Mouse (Mus musculus): ENCODE measurements around the gene Nrl. TPM values are rescaled to one million over a fixed set of nuclear protein-coding genes. Genes with fewer than 3 reads are reported as not detected.

Gene Nrl
- polyA plus RNA-seq (2015; fragmentation: Nextera tagmentation; extraction: Ambion mirVana), result not detected in 2 replicates

DNA sequence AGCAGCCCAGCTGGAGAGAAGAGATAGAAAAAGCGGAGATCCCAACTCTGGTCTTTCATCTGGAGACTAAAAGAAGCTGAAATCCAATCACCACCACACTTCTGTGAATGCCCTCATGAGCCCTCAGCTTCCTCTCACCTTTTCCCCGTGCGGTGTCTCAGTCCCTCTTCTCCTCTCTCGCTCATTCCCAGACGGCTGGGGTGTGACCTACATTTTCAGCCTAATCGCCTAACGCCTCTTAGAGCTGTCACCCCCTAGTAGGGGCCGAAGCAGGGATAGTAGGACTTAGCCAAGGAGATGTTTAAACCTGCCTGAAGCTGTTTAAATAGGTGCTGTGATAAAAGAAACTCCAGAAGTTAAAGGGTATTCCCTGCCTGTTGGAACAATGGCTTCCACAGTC, at the start of gene Nrl:
Gene Nrl, minus strand, starts transcription at position 197 of the 400 bp plus-strand sequence.
- no peak within 1 kb of the TSS for H3K4me3 ChIP-seq (replicated peaks)
- peaks cover 14% of the 10 kb centered on the region for H3K4me1 ChIP-seq (replicated peaks)
- no peaks in the 10 kb centered on the region for H3K9me3 ChIP-seq (replicated peaks)
- peaks cover 79% of the 10 kb centered on the region for H3K27me3 ChIP-seq
- DNase-seq (no peak), ATAC-seq (ENCODE audit: low read depth) (no peak)
- no peak within 1 kb of the TSS for H3K27ac ChIP-seq
- no peak within 1 kb of the TSS for H3K4me2 ChIP-seq
- H3K9ac ChIP-seq, result no peak within 1 kb of the TSS
- no peaks in the 10 kb centered on the region for H3K36me3 ChIP-seq
- WGBS (ENCODE audit: insufficient replicate concordance), result 23% methylated on average over 8 of the region's 8 CpGs

GRCm38 (mm10) chr14:55571760-55572159, 47.0 kb upstream of the Nrl start:
- no peak overlapping the region for H3K4me2 ChIP-seq
- no peaks in the 10 kb centered on the region for H3K27me3 ChIP-seq
- no peak overlapping the region for H3K4me3 ChIP-seq (replicated peaks)
- H3K9me3 ChIP-seq (replicated peaks), result no peaks in the 10 kb centered on the region
- DNase-seq, result no peak
- H3K9ac ChIP-seq, result no peak overlapping the region
- no peak for ATAC-seq (ENCODE audit: low read depth)
- H3K36me3 ChIP-seq, result peaks cover 41% of the 10 kb centered on the region
- H3K4me1 ChIP-seq (replicated peaks), result peaks cover 31% of the 10 kb centered on the region
- peak overlapping the region; percentile 53; the same call in 1 of the 2 replicates for H3K27ac ChIP-seq

DNA sequence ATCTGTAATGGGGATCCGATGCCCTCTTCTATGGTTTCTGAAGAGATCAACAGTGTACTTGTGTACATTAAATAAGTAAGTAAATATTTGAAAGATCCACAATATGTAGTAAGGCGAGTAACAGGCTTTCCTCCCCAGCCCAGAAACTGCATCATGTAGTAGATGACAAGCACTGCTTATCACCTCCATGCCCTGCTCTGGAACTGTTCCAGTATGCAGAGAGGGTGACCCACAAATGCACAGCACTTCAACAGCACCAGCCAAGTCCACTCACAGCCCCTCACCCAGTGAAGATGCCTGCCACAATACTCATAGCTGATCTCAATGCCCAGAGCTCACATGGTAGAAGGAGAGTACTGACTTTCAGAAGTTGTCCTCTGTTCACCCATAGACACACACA, 45.8 kb upstream of the Nrl start:
- DNase-seq (no peak), ATAC-seq (ENCODE audit: low read depth) (no peak)
- H3K4me2 ChIP-seq, result no peak overlapping the region
- 58% methylated on average over 2 of the region's 2 CpGs for WGBS (ENCODE audit: insufficient replicate concordance)
- peaks cover 53% of the 10 kb centered on the region for H3K36me3 ChIP-seq
- no peaks in the 10 kb centered on the region for H3K9me3 ChIP-seq (replicated peaks)
- H3K4me1 ChIP-seq (replicated peaks), result peaks cover 24% of the 10 kb centered on the region
- no peak overlapping the region for H3K4me3 ChIP-seq (replicated peaks)
- H3K9ac ChIP-seq, result no peak overlapping the region
- no peaks in the 10 kb centered on the region for H3K27me3 ChIP-seq
- H3K27ac ChIP-seq, result no peak overlapping the region; the same call in 1 of the 2 replicates

DNA sequence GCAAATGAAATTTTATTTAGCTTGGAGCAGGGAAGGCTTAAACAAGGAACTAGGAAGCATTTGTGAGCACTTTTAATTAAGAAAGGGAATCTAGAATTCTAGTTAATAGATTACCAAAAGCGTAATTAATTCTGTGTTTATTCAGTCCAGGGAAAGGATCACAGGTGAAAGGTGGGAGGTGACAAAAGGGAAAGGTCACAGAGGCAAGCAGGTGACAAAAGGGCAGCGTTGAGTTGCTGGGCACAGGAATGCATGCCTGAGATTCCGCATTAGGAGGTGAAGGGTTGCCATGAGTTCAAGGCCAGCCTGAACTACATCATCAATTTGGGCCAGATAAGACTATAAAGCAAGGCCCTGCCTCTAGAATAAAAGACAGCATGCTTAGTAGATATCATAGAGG, 42.7 kb upstream of the Nrl start:
- Histone ChIP-seq H3K4me1 (replicated peaks) (peaks cover 22% of the 10 kb centered on the region), H3K36me3 (peaks cover 84% of the 10 kb centered on the region), H3K9ac (no peak overlapping the region), H3K4me2 (no peak overlapping the region), H3K4me3 (replicated peaks) (no peak overlapping the region), H3K27ac (no peak overlapping the region), H3K9me3 (replicated peaks) (no peaks in the 10 kb centered on the region), H3K27me3 (no peaks in the 10 kb centered on the region)
- WGBS (ENCODE audit: insufficient replicate concordance), result 80% methylated on average over 3 of the region's 3 CpGs
- ATAC-seq (ENCODE audit: low read depth) (no peak), DNase-seq (no peak)

DNA sequence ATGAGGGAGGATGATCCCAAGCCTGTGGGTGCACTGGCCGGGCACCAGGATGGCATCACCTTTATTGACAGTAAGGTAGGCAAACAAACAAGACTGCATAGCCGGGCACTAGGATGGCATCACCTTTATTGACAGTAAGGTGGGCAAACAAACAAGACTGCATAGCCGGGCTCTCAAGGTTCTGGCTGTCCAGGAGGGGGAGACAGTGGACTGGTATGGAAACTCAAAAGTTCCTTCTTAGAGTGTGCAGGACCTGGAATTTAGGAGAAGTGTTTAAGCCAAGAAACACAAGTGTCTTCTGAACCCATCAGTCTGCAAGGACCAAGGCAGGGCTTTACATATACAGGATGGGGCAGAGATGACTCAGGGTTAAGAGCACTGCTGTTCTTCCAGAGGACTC, 41.0 kb upstream of the Nrl start:
- Histone ChIP-seq H3K9ac (no peak overlapping the region), H3K4me3 (replicated peaks) (no peak overlapping the region), H3K4me1 (replicated peaks) (peaks cover 23% of the 10 kb centered on the region), H3K27ac (no peak overlapping the region), H3K36me3 (peaks cover 88% of the 10 kb centered on the region), H3K4me2 (no peak overlapping the region), H3K27me3 (no peaks in the 10 kb centered on the region), H3K9me3 (replicated peaks) (no peaks in the 10 kb centered on the region)
- ATAC-seq (ENCODE audit: low read depth) (no peak), DNase-seq (no peak)
- 78% methylated on average over 3 of the region's 3 CpGs for WGBS (ENCODE audit: insufficient replicate concordance)

GRCm38 (mm10) chr14:55563249-55563648, 38.5 kb upstream of the Nrl start:
- Histone ChIP-seq H3K36me3 (peaks cover 63% of the 10 kb centered on the region), H3K4me3 (replicated peaks) (no peak overlapping the region), H3K4me2 (no peak overlapping the region), H3K27me3 (no peaks in the 10 kb centered on the region), H3K9ac (no peak overlapping the region), H3K4me1 (replicated peaks) (peaks cover 29% of the 10 kb centered on the region), H3K27ac (no peak overlapping the region), H3K9me3 (replicated peaks) (no peaks in the 10 kb centered on the region)
- ATAC-seq (ENCODE audit: low read depth) (no peak), DNase-seq (no peak)
- WGBS (ENCODE audit: insufficient replicate concordance), result 82% methylated on average over 11 of the region's 11 CpGs

DNA sequence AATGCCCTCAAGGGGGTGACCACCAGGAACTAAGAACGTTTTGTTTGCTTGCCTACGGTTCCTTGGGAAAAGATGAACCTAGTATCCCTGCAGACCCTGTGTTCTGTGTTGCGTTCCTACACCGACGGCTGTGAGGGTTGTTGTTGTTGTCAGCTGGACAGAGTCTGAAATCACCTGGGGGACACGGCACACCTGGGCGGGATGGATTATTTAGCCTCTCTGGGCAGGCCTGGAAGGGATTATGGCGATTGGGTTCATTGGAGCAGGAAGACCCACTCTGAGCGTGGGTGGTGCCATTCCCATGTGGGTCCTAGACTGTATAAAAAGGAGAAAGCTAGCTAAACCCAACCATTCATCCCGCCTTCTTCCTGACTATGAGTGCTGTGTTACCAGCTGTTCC, 37.1 kb upstream of the Nrl start:
- no peak for DNase-seq
- Histone ChIP-seq H3K27me3 (no peaks in the 10 kb centered on the region), H3K36me3 (peaks cover 50% of the 10 kb centered on the region), H3K4me3 (replicated peaks) (peak overlapping the region; percentile 78), H3K9ac (peak overlapping the region; percentile 67; the same call in 1 of the 2 replicates), H3K4me1 (replicated peaks) (peaks cover 43% of the 10 kb centered on the region), H3K9me3 (replicated peaks) (no peaks in the 10 kb centered on the region), H3K4me2 (peak overlapping the region; percentile 89), H3K27ac (peak overlapping the region; percentile 99)
- ATAC-seq (ENCODE audit: low read depth), result no peak
- 81% methylated on average over 10 of the region's 10 CpGs for WGBS (ENCODE audit: insufficient replicate concordance)

GRCm38 (mm10) chr14:55560202-55561073, 35.7 kb upstream of the Nrl start, which contains the start of gene A730061H03Rik:
Gene A730061H03Rik, minus strand, starts transcription at chr14:55560406.
- WGBS (ENCODE audit: insufficient replicate concordance), result under 1% methylated on average over 51 of the region's 51 CpGs
- no peaks in the 10 kb centered on the region for H3K27me3 ChIP-seq
- H3K27ac ChIP-seq, result peak within 1 kb of the TSS; percentile 99
- H3K9me3 ChIP-seq (replicated peaks), result no peaks in the 10 kb centered on the region
- peak within 1 kb of the TSS; percentile 89 for H3K4me2 ChIP-seq
- H3K9ac ChIP-seq, result peak within 1 kb of the TSS; percentile 93
- peaks cover 35% of the 10 kb centered on the region for H3K36me3 ChIP-seq
- ATAC-seq (ENCODE audit: low read depth) (peak; percentile 87), DNase-seq (peak; percentile 97)
- peaks cover 56% of the 10 kb centered on the region for H3K4me1 ChIP-seq (replicated peaks)
- peak within 1 kb of the TSS; percentile 78 for H3K4me3 ChIP-seq (replicated peaks)

DNA sequence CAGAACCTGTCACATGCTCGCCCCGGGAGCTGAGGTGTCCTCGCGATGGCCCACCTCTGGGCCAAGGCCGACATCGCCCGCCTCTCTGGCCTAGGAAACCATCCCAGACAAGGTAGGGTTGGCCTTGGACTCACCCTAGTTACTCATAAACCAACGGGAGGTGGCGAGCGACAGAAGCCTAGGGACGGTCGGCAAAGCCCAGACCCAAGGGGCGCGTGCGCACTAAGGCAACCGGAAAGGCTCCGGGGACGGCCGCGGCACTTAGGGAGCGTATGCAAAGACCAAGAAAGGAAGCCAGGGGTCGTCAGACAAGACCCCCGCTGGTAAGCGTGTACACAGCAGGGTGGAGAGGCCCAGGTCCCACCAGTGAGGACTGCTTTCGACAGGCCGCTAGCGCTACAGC, 35.0 kb upstream of the Nrl start, which contains the start of gene Dcaf11:
Gene Dcaf11, plus strand, starts transcription at position 208 of the 403 bp plus-strand sequence.
- peak; percentile 79 for ATAC-seq (ENCODE audit: low read depth)
- WGBS (ENCODE audit: insufficient replicate concordance), result under 1% methylated on average over 27 of the region's 27 CpGs
- Histone ChIP-seq H3K27ac (peak within 1 kb of the TSS; percentile 99), H3K4me3 (replicated peaks) (peak within 1 kb of the TSS; percentile 78), H3K9ac (peak within 1 kb of the TSS; percentile 93), H3K27me3 (no peaks in the 10 kb centered on the region), H3K9me3 (replicated peaks) (no peaks in the 10 kb centered on the region), H3K36me3 (peaks cover 29% of the 10 kb centered on the region), H3K4me1 (replicated peaks) (peaks cover 60% of the 10 kb centered on the region), H3K4me2 (peak within 1 kb of the TSS; percentile 89)
- DNase-seq, result peak; percentile 89

DNA sequence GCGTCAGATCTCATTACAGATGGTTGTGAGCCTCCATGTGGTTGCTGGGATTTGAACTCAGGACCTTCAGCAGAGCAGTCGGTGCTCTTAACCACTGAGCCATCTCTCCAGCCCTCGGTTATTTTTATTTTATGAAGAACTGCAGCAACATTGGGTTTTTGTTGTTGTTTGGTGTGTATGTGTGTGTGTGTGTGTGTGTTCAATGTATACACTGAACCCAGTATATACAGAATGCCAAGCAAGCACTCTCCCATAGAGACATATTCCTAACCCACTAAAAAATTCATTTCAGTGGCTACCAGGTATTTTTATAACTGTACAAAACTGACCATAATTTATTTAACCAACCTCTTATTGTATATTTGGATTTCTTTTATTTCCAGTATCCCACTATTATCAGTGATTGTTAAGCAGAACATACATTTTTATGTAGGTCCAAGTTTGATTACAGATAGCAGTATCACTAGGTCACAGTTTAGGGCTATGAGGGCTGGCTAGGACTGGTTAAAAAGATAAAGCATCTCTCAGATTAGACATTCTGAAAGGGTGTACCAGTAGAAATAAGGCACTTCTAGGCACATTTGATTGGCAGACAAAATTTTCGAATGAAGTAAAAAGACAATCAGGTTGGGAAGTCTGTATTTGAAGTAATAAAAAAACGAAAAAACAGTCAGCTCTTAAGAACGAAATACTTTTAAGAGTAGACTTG, 34.1 kb upstream of the Nrl start:
- peak; percentile 34 for ATAC-seq (ENCODE audit: low read depth)
- Histone ChIP-seq H3K27ac (peak overlapping the region; percentile 99), H3K4me3 (replicated peaks) (peak overlapping the region; percentile 78), H3K9ac (peak overlapping the region; percentile 93), H3K4me2 (peak overlapping the region; percentile 89), H3K27me3 (no peaks in the 10 kb centered on the region), H3K4me1 (replicated peaks) (peaks cover 69% of the 10 kb centered on the region), H3K36me3 (peaks cover 20% of the 10 kb centered on the region), H3K9me3 (replicated peaks) (no peaks in the 10 kb centered on the region)
- peak; percentile 52 for DNase-seq
- WGBS (ENCODE audit: insufficient replicate concordance), result 32% methylated on average over 6 of the region's 6 CpGs

- no peak overlapping the region for H3K4me2 ChIP-seq
These were observed 32.8 kb upstream of the Nrl start for GRCm38 (mm10) chr14:55557587-55557986.

More at GRCm38 (mm10) chr14:55557587-55557986, 32.8 kb upstream of the Nrl start:
- Histone ChIP-seq H3K9me3 (replicated peaks) (no peaks in the 10 kb centered on the region), H3K27me3 (no peaks in the 10 kb centered on the region), H3K27ac (peak overlapping the region; percentile 99), H3K36me3 (peaks cover 7% of the 10 kb centered on the region; the same call in 1 of the 2 replicates), H3K9ac (peak overlapping the region; percentile 38), H3K4me3 (replicated peaks) (no peak overlapping the region), H3K4me1 (replicated peaks) (peaks cover 67% of the 10 kb centered on the region)
- 86% methylated on average over 3 of the region's 3 CpGs for WGBS (ENCODE audit: insufficient replicate concordance)
- DNase-seq (no peak), ATAC-seq (ENCODE audit: low read depth) (no peak)
